Mouse (Mus musculus): ENCODE data around the gene Arhgap15. TPM values are rescaled to one million over a fixed set of nuclear protein-coding genes. Genes with fewer than 3 reads are reported as not detected.

Arhgap15 gene
- polyA plus RNA-seq, 1 experiment from 2014 or later: 0.41 TPM

DNA sequence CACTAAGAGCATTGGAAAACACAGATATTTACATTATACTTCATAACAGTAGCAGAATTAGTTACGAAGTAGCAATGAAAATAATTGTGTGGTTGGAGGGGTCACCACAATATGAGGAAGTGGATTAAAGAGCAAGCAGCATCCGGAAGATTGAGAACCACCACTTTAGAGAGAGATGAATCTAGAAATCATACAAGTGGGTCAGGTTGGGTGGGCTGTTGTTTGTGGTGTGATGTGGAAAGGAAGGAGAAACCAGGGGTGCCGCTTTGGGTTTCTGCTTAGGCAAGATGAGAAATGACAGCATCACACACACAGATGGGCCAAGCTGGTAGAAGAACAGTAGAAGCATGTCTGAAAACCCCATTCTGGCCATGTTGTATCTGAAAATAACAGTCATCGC lies 575.2 kb downstream of the Arhgap15 start:
- Histone ChIP-seq H3K27ac (ENCODE audit: low read depth, low read length) (no peak overlapping the region), H3K9ac (ENCODE audit: low read length) (no peak overlapping the region), H3K9me3 (ENCODE audit: control insufficient read depth, low read length) (no peaks in the 10 kb centered on the region), H3K4me2 (ENCODE audit: low read depth) (no peak overlapping the region), H3K4me1 (ENCODE audit: control insufficient read depth, insufficient read depth, low read length) (no peaks in the 10 kb centered on the region), H3K36me3 (ENCODE audit: control insufficient read depth, insufficient read depth, low read length) (no peaks in the 10 kb centered on the region), H3K4me3 (ENCODE audit: low read depth, low read length) (no peak overlapping the region), H3K27me3 (ENCODE audit: control insufficient read depth, insufficient read depth, low read length) (no peaks in the 10 kb centered on the region)
- WGBS: 93% methylated on average over 4 of the region's 4 CpGs
- DNase-seq (ENCODE audit: low spot score) (no peak), ATAC-seq (ENCODE audit: insufficient read depth, low FRiP score, low TSS enrichment) (no peak)

DNA sequence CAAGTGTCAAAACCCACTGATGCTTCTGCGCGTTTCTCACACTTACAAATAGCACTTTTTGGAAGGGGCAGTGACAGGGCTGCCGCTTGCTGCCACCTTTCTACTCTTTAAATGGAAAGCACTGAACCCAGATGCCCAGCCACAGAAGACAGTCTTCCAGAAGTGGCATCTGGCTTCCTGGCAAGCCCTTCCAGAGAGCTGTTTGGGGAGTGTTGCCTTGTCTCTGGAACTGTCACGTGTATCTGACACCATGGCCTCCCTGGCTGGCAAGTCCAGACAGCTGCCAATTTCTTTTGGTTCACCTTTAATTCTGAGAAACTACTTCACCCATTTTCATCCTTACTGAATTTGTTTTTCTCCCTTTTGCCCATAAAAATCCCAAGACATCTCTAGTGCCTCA lies 584.7 kb downstream of the Arhgap15 start:
- no peak overlapping the region for H3K9ac ChIP-seq (ENCODE audit: low read length)
- no peaks in the 10 kb centered on the region for H3K27me3 ChIP-seq (ENCODE audit: control insufficient read depth, insufficient read depth, low read length)
- DNase-seq (ENCODE audit: low spot score) (no peak), ATAC-seq (ENCODE audit: insufficient read depth, low FRiP score, low TSS enrichment) (no peak)
- no peak overlapping the region for H3K4me3 ChIP-seq (ENCODE audit: low read depth, low read length)
- no peaks in the 10 kb centered on the region for H3K9me3 ChIP-seq (ENCODE audit: control insufficient read depth, low read length)
- no peaks in the 10 kb centered on the region for H3K36me3 ChIP-seq (ENCODE audit: control insufficient read depth, insufficient read depth, low read length)
- H3K4me1 ChIP-seq (ENCODE audit: control insufficient read depth, insufficient read depth, low read length): no peaks in the 10 kb centered on the region
- no peak overlapping the region for H3K27ac ChIP-seq (ENCODE audit: low read depth, low read length)
- H3K4me2 ChIP-seq (ENCODE audit: low read depth): no peak overlapping the region
- WGBS: 86% methylated on average over 4 of the region's 4 CpGs

DNA sequence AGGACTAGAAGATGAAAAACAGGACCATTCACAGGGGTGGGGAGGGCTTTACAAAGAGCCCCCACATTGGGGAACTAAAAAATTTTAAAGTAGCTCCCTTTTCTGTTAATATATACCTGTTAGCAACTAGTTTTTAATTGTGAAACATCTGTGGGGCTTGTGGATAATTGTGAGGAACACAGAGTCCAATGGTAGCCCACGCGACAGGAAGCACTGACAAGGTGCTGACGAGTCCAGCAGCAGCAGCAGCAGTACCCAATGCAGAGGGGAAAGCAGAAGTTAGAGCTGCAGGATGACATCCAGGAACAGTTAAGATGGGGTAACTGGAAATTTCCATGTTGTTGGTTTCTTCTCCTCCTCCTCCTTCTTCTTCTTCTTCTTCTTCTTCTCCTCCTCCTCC lies 585.4 kb downstream of the Arhgap15 start:
- 80% methylated on average over 3 of the region's 3 CpGs for WGBS
- H3K27ac ChIP-seq (ENCODE audit: low read depth, low read length): no peak overlapping the region
- H3K4me2 ChIP-seq (ENCODE audit: low read depth): no peak overlapping the region
- DNase-seq (ENCODE audit: low spot score) (no peak), ATAC-seq (ENCODE audit: insufficient read depth, low FRiP score, low TSS enrichment) (no peak)
- H3K9ac ChIP-seq (ENCODE audit: low read length): no peak overlapping the region
- H3K4me1 ChIP-seq (ENCODE audit: control insufficient read depth, insufficient read depth, low read length): no peaks in the 10 kb centered on the region
- H3K36me3 ChIP-seq (ENCODE audit: control insufficient read depth, insufficient read depth, low read length): no peaks in the 10 kb centered on the region
- no peaks in the 10 kb centered on the region for H3K9me3 ChIP-seq (ENCODE audit: control insufficient read depth, low read length)
- H3K27me3 ChIP-seq (ENCODE audit: control insufficient read depth, insufficient read depth, low read length): no peaks in the 10 kb centered on the region
- no peak overlapping the region for H3K4me3 ChIP-seq (ENCODE audit: low read depth, low read length)

DNA sequence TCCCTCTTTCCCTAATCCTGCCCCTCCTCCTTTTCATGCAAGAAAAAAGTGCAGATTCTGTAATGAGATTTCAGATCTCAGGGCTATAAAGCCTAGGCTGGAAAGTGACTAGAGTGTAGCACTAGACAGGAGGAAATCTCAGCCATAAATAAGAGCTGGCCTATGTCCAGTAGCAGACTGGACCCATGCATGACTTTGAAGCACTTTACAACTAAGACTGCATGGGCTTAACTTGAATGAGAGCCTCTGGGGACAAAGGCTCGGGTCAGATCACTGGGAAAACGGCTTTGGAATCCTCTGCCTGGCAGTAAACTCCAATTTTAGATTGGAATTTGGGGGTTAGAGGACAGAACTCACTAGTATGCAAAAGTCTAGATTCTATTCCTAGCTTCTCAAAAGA lies 585.9 kb downstream of the Arhgap15 start:
- 59% methylated on average over 2 of the region's 2 CpGs for WGBS
- H3K36me3 ChIP-seq (ENCODE audit: control insufficient read depth, insufficient read depth, low read length): no peaks in the 10 kb centered on the region
- no peak overlapping the region for H3K9ac ChIP-seq (ENCODE audit: low read length)
- H3K27me3 ChIP-seq (ENCODE audit: control insufficient read depth, insufficient read depth, low read length): no peaks in the 10 kb centered on the region
- ATAC-seq (ENCODE audit: insufficient read depth, low FRiP score, low TSS enrichment): no peak
- H3K27ac ChIP-seq (ENCODE audit: low read depth, low read length): no peak overlapping the region
- no peak overlapping the region for H3K4me2 ChIP-seq (ENCODE audit: low read depth)
- no peak overlapping the region for H3K4me3 ChIP-seq (ENCODE audit: low read depth, low read length)
- DNase-seq (ENCODE audit: low spot score): no peak
- no peaks in the 10 kb centered on the region for H3K9me3 ChIP-seq (ENCODE audit: control insufficient read depth, low read length)
- no peaks in the 10 kb centered on the region for H3K4me1 ChIP-seq (ENCODE audit: control insufficient read depth, insufficient read depth, low read length)

DNA sequence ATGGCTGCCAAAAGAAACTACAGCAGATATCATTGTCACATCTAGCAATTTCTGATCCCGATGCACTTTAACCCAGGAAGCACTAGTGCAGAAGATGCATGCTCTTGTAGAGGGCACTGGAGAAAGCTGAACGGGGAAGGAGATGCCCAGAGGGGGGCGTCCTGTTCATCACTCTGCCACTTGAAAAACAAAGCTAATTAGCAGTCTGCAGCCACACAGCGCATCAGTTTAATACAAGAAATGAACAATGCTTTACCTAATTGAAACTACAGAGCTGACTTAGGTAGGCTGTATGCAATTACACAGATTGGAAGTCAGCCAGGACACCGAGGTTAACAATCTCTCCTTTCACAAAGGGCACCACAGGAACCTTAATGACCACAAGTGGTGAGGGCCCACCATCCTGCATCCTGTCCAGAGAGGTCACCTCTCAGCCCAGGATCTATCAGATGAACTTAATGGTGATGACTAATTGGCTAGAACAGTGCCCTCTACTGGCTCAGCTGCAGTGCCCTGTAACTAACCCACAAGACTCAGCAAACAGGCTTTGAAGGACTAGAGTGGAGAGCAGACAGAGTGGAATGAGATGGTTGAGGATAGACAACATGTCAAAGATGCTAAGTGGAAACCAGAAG lies 588.2 kb downstream of the Arhgap15 start:
- Histone ChIP-seq H3K9ac (ENCODE audit: low read length) (no peak overlapping the region), H3K27ac (ENCODE audit: low read depth, low read length) (no peak overlapping the region), H3K36me3 (ENCODE audit: control insufficient read depth, insufficient read depth, low read length) (no peaks in the 10 kb centered on the region), H3K4me2 (ENCODE audit: low read depth) (no peak overlapping the region), H3K4me3 (ENCODE audit: low read depth, low read length) (no peak overlapping the region), H3K9me3 (ENCODE audit: control insufficient read depth, low read length) (no peaks in the 10 kb centered on the region), H3K27me3 (ENCODE audit: control insufficient read depth, insufficient read depth, low read length) (no peaks in the 10 kb centered on the region), H3K4me1 (ENCODE audit: control insufficient read depth, insufficient read depth, low read length) (peaks cover 8% of the 10 kb centered on the region; the same call in 1 of the 2 replicates)
- no peak for DNase-seq (ENCODE audit: low spot score)
- 81% methylated on average over 5 of the region's 5 CpGs for WGBS
- ATAC-seq (ENCODE audit: insufficient read depth, low FRiP score, low TSS enrichment): no peak

DNA sequence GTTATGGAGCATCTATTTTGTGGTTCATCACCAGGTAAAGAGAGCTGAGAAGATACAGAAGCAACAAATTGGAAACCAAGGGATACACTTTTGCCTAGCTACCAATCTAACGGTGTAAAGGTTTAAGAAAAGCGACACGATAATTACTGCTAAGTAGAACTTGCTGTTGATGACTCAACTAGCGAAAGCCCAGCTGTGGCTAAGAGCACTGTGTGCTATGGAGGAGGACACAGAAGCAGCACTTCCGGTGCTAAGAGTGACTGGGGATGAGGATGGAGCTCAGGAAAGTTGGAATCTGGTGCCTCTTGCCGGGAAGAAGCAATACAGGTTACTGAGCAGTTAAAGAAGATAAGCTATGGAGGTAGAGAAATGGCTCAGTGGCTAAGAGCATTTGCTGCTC lies 589.8 kb downstream of the Arhgap15 start:
- no peak for DNase-seq (ENCODE audit: low spot score)
- ATAC-seq (ENCODE audit: insufficient read depth, low FRiP score, low TSS enrichment): no peak
- WGBS: 95% methylated on average over 6 of the region's 6 CpGs
- Histone ChIP-seq H3K9me3 (ENCODE audit: control insufficient read depth, low read length) (no peaks in the 10 kb centered on the region), H3K36me3 (ENCODE audit: control insufficient read depth, insufficient read depth, low read length) (no peaks in the 10 kb centered on the region), H3K9ac (ENCODE audit: low read length) (no peak overlapping the region), H3K4me1 (ENCODE audit: control insufficient read depth, insufficient read depth, low read length) (peaks cover 8% of the 10 kb centered on the region; the same call in 1 of the 2 replicates), H3K27ac (ENCODE audit: low read depth, low read length) (no peak overlapping the region), H3K27me3 (ENCODE audit: control insufficient read depth, insufficient read depth, low read length) (no peaks in the 10 kb centered on the region), H3K4me3 (ENCODE audit: low read depth, low read length) (no peak overlapping the region), H3K4me2 (ENCODE audit: low read depth) (no peak overlapping the region)

DNA sequence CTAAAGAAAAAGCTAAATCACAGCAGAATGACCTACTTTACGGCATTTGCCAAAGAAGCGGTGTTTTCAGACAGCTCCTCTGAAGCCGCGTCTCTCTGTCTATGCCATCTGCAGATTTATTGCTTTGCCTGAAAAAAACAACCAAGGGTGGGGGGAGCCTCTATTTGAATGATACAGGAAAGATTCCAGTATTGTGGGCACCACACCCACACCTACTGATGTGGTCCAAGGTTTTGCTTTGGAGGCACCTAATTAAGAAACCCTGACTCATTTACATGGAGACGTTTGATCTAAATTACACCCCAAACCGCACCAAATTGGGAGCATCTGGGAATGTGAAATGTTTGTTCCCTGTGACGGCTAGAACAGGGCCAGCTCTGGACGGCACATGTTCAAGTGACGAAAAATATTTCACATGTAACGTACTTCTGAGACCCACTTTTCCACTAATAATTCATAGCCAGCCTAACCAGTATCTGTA lies 592.5 kb downstream of the Arhgap15 start:
- WGBS: 29% methylated on average over 10 of the region's 10 CpGs
- ATAC-seq (ENCODE audit: insufficient read depth, low FRiP score, low TSS enrichment) (peak; percentile 23; the same call in 1 of the 2 replicates), DNase-seq (ENCODE audit: low spot score) (no peak)
- Histone ChIP-seq H3K27ac (ENCODE audit: low read depth, low read length) (no peak overlapping the region), H3K4me1 (ENCODE audit: control insufficient read depth, insufficient read depth, low read length) (peaks cover 8% of the 10 kb centered on the region; the same call in 1 of the 2 replicates), H3K9ac (ENCODE audit: low read length) (no peak overlapping the region), H3K27me3 (ENCODE audit: control insufficient read depth, insufficient read depth, low read length) (no peaks in the 10 kb centered on the region), H3K4me3 (ENCODE audit: low read depth, low read length) (no peak overlapping the region), H3K9me3 (ENCODE audit: control insufficient read depth, low read length) (no peaks in the 10 kb centered on the region), H3K36me3 (ENCODE audit: control insufficient read depth, insufficient read depth, low read length) (no peaks in the 10 kb centered on the region), H3K4me2 (ENCODE audit: low read depth) (no peak overlapping the region)

DNA sequence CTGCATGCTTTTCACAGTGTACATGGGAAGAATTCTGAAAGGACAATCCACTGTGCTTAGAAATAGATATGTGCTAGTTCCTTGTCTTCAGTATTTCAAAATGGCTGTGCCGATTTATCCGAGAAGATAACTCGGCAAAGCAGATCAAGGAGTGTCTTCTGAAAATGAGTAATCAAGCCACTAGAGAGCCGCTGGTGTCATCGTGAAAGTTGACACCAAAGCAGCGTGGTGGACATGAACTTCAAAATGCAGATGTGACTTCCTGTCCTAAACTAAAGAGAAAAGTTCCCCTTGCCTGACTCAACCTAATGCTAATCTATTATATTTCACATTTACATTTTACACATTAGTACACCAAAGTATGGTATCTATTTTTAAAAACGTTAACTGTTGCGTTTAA lies 596.2 kb downstream of the Arhgap15 start:
- DNase-seq (ENCODE audit: low spot score): no peak
- no peak overlapping the region for H3K9ac ChIP-seq (ENCODE audit: low read length)
- H3K36me3 ChIP-seq (ENCODE audit: control insufficient read depth, insufficient read depth, low read length): no peaks in the 10 kb centered on the region
- no peak overlapping the region for H3K4me3 ChIP-seq (ENCODE audit: low read depth, low read length)
- H3K27ac ChIP-seq (ENCODE audit: low read depth, low read length): no peak overlapping the region
- H3K4me2 ChIP-seq (ENCODE audit: low read depth): no peak overlapping the region
- peaks cover 8% of the 10 kb centered on the region; the same call in 1 of the 2 replicates for H3K4me1 ChIP-seq (ENCODE audit: control insufficient read depth, insufficient read depth, low read length)
- ATAC-seq (ENCODE audit: insufficient read depth, low FRiP score, low TSS enrichment): no peak
- WGBS: 93% methylated on average over 8 of the region's 8 CpGs
- H3K9me3 ChIP-seq (ENCODE audit: control insufficient read depth, low read length): no peaks in the 10 kb centered on the region
- H3K27me3 ChIP-seq (ENCODE audit: control insufficient read depth, insufficient read depth, low read length): no peaks in the 10 kb centered on the region

DNA sequence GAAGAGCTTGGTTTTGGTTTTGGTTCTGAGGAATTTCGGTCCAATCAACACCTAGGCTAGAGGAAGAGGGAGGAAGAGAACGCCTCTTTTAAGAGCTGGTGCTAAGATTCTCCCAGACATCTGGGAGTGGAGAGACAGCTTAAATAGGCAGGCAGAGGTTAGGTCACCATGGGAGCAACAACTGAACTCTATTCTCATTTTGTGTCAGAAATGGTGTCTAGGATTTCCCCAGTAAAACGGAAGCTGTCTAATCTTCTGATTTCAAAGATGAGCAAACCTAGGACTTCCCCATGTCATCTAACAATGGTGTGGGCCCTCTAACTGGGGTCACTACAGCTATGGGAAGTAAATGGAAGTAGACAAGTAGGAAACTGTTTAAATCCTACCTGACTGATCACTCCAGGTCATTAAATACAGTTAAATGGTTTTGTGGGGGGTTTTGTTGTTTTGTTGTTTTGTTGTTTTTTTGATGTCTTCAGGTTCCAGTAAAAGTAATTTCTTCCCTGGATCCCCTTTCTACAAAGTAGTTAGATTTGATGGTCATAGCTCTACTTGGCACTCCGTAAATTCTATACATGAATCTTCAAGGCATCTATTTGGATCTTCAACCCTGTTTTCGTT lies 596.8 kb downstream of the Arhgap15 start:
- no peaks in the 10 kb centered on the region for H3K36me3 ChIP-seq (ENCODE audit: control insufficient read depth, insufficient read depth, low read length)
- H3K4me1 ChIP-seq (ENCODE audit: control insufficient read depth, insufficient read depth, low read length): peaks cover 8% of the 10 kb centered on the region; the same call in 1 of the 2 replicates
- no peak for ATAC-seq (ENCODE audit: insufficient read depth, low FRiP score, low TSS enrichment)
- no peak overlapping the region for H3K9ac ChIP-seq (ENCODE audit: low read length)
- no peaks in the 10 kb centered on the region for H3K9me3 ChIP-seq (ENCODE audit: control insufficient read depth, low read length)
- 89% methylated on average over 5 of the region's 5 CpGs for WGBS
- H3K4me3 ChIP-seq (ENCODE audit: low read depth, low read length): no peak overlapping the region
- H3K27me3 ChIP-seq (ENCODE audit: control insufficient read depth, insufficient read depth, low read length): no peaks in the 10 kb centered on the region
- H3K4me2 ChIP-seq (ENCODE audit: low read depth): no peak overlapping the region
- DNase-seq (ENCODE audit: low spot score): no peak
- no peak overlapping the region for H3K27ac ChIP-seq (ENCODE audit: low read depth, low read length)

Data from neural tube, embryonic 11.5 days (tissue).